Mouse (Mus musculus): ENCODE measurements around the gene Socs1. TPM values are rescaled to one million over a fixed set of nuclear protein-coding genes. Genes with fewer than 3 reads are reported as not detected.

Gene Socs1
- 1.0 and 1.2 TPM in 2 replicates for polyA plus RNA-seq (2015; fragmentation: Nextera tagmentation; extraction: Ambion mirVana)

GRCm38 (mm10) chr16:10785371-10786231, at the start of gene Socs1:
Socs1 (minus strand) TSS chr16:10785536.
- peak; percentile 74 for ATAC-seq (ENCODE audit: insufficient read depth)
- Histone ChIP-seq H3K4me2 (peak within 1 kb of the TSS; percentile 95), H3K36me3 (replicated peaks) (no peaks in the 10 kb centered on the region), H3K27me3 (peaks cover 37% of the 10 kb centered on the region), H3K4me1 (replicated peaks) (peaks cover 38% of the 10 kb centered on the region), H3K4me3 (replicated peaks) (peak within 1 kb of the TSS; percentile 85), H3K9ac (peak within 1 kb of the TSS; percentile 67), H3K9me3 (replicated peaks) (no peaks in the 10 kb centered on the region), H3K27ac (replicated peaks) (peak within 1 kb of the TSS; percentile 81)
- WGBS (ENCODE audit: insufficient replicate concordance) = under 1% methylated on average over 58 of the region's 59 CpGs

- H3K4me1 ChIP-seq (replicated peaks) = peaks cover 49% of the 10 kb centered on the region
- no peak overlapping the region for H3K27ac ChIP-seq (replicated peaks)
- H3K36me3 ChIP-seq (replicated peaks) = no peaks in the 10 kb centered on the region
- peak overlapping the region; percentile 99 for H3K4me2 ChIP-seq
- peak overlapping the region; percentile 76 for H3K9ac ChIP-seq
- 0 out of 2 replicates have a peak, but pooled peaks cover 8% of the 10 kb centered on the region for H3K27me3 ChIP-seq
- 8% methylated on average over 12 of the region's 12 CpGs for WGBS (ENCODE audit: insufficient replicate concordance)
- no peak for ATAC-seq (ENCODE audit: insufficient read depth)
- H3K4me3 ChIP-seq (replicated peaks) = peak overlapping the region; percentile 90
- no peaks in the 10 kb centered on the region for H3K9me3 ChIP-seq (replicated peaks)
Observed at GRCm38 (mm10) chr16:10834542-10834910, 49.2 kb upstream of the Socs1 start.

DNA sequence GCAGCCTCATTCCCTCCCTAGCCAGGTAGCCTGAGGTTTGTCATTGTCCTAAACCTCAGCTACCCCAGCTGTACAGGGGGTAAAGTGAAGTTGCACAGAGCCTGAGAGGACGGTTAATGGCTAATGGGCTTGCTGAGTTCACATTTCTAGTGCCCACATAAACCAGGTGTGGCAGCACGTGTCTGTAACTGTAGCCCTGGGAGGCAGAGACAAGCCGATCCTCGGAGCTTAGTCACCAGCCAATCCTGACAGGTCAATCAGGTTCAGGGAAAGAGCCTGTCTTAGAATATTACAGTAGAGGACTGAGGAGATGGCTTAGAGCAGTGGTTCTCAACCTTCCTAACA, 43.1 kb upstream of the Socs1 start:
- no peak overlapping the region for H3K9ac ChIP-seq
- no peak overlapping the region for H3K4me2 ChIP-seq
- no peak for ATAC-seq (ENCODE audit: insufficient read depth)
- H3K4me3 ChIP-seq (replicated peaks) = no peak overlapping the region
- no peak overlapping the region for H3K27ac ChIP-seq (replicated peaks)
- no peaks in the 10 kb centered on the region for H3K36me3 ChIP-seq (replicated peaks)
- no peaks in the 10 kb centered on the region for H3K9me3 ChIP-seq (replicated peaks)
- H3K27me3 ChIP-seq = 0 out of 2 replicates have a peak, but pooled peaks cover 7% of the 10 kb centered on the region
- 66% methylated on average over 4 of the region's 4 CpGs for WGBS (ENCODE audit: insufficient replicate concordance)
- H3K4me1 ChIP-seq (replicated peaks) = no peaks in the 10 kb centered on the region

DNA sequence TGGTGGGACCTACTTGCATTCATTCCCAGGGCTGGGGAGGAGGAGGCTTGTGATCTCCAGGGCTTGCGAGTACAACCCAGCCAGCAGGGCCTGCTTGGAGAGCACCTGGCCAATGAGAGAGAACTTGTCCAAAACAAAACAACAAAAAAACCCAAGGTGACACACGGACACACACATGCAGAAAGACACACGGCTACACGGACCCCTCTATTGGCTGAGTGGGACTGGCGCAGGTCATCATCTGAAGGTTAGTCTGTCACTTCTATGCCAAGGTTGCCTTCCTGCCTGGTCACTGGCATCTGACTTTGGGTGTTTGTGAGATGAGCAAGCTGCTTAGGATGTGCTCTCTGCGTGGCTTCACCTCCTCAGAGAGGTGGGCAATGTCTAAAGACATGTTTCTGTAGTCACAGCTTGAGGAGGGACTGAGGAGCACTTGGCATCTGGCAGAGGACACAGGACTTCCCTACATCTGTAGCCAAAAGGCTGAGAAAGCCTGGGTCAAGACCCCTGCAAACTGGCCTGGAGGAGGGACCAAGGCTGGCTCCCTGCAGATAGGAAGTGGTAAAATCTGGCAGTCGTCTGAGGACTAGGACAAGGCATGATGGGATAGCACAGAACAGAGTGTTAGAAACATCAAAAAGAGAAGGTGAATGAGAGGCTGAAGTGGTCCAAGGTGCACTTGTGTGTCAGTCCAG, 42.6 kb upstream of the Socs1 start:
- Histone ChIP-seq H3K27ac (replicated peaks) (no peak overlapping the region), H3K9me3 (replicated peaks) (no peaks in the 10 kb centered on the region), H3K9ac (no peak overlapping the region), H3K4me3 (replicated peaks) (no peak overlapping the region), H3K4me2 (no peak overlapping the region), H3K27me3 (0 out of 2 replicates have a peak, but pooled peaks cover 7% of the 10 kb centered on the region), H3K36me3 (replicated peaks) (no peaks in the 10 kb centered on the region), H3K4me1 (replicated peaks) (no peaks in the 10 kb centered on the region)
- ATAC-seq (ENCODE audit: insufficient read depth) = no peak
- 56% methylated on average over 7 of the region's 7 CpGs for WGBS (ENCODE audit: insufficient replicate concordance)

- no peak overlapping the region for H3K9ac ChIP-seq
- no peaks in the 10 kb centered on the region for H3K4me1 ChIP-seq (replicated peaks)
- no peak overlapping the region for H3K4me2 ChIP-seq
- no peak overlapping the region for H3K27ac ChIP-seq (replicated peaks)
- ATAC-seq (ENCODE audit: insufficient read depth) = no peak
- WGBS (ENCODE audit: insufficient replicate concordance) = 64% methylated on average over 9 of the region's 9 CpGs
- no peaks in the 10 kb centered on the region for H3K9me3 ChIP-seq (replicated peaks)
- H3K4me3 ChIP-seq (replicated peaks) = no peak overlapping the region
- H3K36me3 ChIP-seq (replicated peaks) = no peaks in the 10 kb centered on the region
- H3K27me3 ChIP-seq = 0 out of 2 replicates have a peak, but pooled peaks cover 7% of the 10 kb centered on the region
Observed at GRCm38 (mm10) chr16:10827269-10827668, 41.9 kb upstream of the Socs1 start.

DNA sequence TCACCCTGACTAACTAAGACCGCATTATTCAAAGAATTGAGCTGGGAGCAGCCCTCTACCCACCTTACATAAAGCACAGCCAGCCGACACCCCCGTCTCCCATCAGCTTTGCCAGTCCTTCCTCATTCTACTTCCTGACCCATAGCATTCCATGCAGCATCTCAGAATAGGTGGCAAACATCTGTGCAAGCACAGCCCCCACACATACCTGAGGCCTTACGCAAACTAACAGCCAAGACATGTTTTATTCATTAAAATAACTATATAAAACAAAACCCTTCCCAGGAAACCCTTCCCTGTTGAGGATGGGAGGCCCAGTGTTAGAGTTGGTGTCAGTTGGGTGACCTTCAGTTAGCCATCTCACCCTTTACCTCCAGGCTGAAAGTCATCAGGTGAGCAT, 40.5 kb upstream of the Socs1 start:
- WGBS (ENCODE audit: insufficient replicate concordance) = 69% methylated on average over 4 of the region's 4 CpGs
- no peak overlapping the region for H3K4me2 ChIP-seq
- no peaks in the 10 kb centered on the region for H3K9me3 ChIP-seq (replicated peaks)
- no peak for ATAC-seq (ENCODE audit: insufficient read depth)
- H3K27ac ChIP-seq (replicated peaks) = no peak overlapping the region
- no peaks in the 10 kb centered on the region for H3K4me1 ChIP-seq (replicated peaks)
- no peak overlapping the region for H3K9ac ChIP-seq
- peaks cover 7% of the 10 kb centered on the region; the same call in 1 of the 2 replicates for H3K27me3 ChIP-seq
- H3K4me3 ChIP-seq (replicated peaks) = no peak overlapping the region
- H3K36me3 ChIP-seq (replicated peaks) = no peaks in the 10 kb centered on the region

DNA sequence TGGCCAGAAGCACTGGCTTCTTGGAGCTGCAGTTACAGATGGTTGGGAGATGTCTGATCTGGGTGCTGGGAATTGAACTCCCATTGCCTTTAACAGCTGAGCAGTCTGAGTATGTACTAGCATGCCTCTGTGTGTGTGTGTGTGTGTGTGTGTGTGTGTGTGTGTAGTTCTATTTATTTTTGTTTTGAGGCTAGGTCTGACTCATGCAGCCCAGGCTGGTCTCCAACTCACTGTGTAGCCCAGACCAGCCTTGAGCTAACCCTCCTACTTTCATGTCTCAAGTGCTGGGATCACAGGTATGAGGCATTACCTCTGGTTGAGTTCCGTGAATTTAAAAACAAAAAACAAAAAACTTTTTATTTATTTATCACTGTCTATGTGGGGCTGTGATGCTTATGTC, 39.2 kb upstream of the Socs1 start:
- no peak overlapping the region for H3K4me3 ChIP-seq (replicated peaks)
- ATAC-seq (ENCODE audit: insufficient read depth) = no peak
- no peaks in the 10 kb centered on the region for H3K4me1 ChIP-seq (replicated peaks)
- no peak overlapping the region for H3K4me2 ChIP-seq
- H3K27ac ChIP-seq (replicated peaks) = no peak overlapping the region
- H3K36me3 ChIP-seq (replicated peaks) = no peaks in the 10 kb centered on the region
- no peaks in the 10 kb centered on the region for H3K9me3 ChIP-seq (replicated peaks)
- 54% methylated on average over 1 of the region's 1 CpGs for WGBS (ENCODE audit: insufficient replicate concordance)
- no peak overlapping the region for H3K9ac ChIP-seq
- H3K27me3 ChIP-seq = peaks cover 7% of the 10 kb centered on the region; the same call in 1 of the 2 replicates

GRCm38 (mm10) chr16:10821387-10821786, 36.1 kb upstream of the Socs1 start:
- H3K27me3 ChIP-seq = peaks cover 1% of the 10 kb centered on the region; the same call in 1 of the 2 replicates
- no peak overlapping the region for H3K4me2 ChIP-seq
- WGBS (ENCODE audit: insufficient replicate concordance) = 60% methylated on average over 4 of the region's 4 CpGs
- ATAC-seq (ENCODE audit: insufficient read depth) = no peak
- no peak overlapping the region for H3K9ac ChIP-seq
- H3K4me3 ChIP-seq (replicated peaks) = no peak overlapping the region
- no peaks in the 10 kb centered on the region for H3K4me1 ChIP-seq (replicated peaks)
- H3K36me3 ChIP-seq (replicated peaks) = no peaks in the 10 kb centered on the region
- H3K27ac ChIP-seq (replicated peaks) = no peak overlapping the region
- H3K9me3 ChIP-seq (replicated peaks) = no peaks in the 10 kb centered on the region

GRCm38 (mm10) chr16:10819966-10820365, 34.6 kb upstream of the Socs1 start:
- H3K27ac ChIP-seq (replicated peaks) = no peak overlapping the region
- 47% methylated on average over 3 of the region's 3 CpGs for WGBS (ENCODE audit: insufficient replicate concordance)
- no peaks in the 10 kb centered on the region for H3K9me3 ChIP-seq (replicated peaks)
- no peak overlapping the region for H3K4me2 ChIP-seq
- no peaks in the 10 kb centered on the region; the same call in 1 of the 2 replicates for H3K27me3 ChIP-seq
- no peak for ATAC-seq (ENCODE audit: insufficient read depth)
- H3K9ac ChIP-seq = no peak overlapping the region
- peaks cover 2% of the 10 kb centered on the region for H3K4me1 ChIP-seq (replicated peaks)
- no peaks in the 10 kb centered on the region for H3K36me3 ChIP-seq (replicated peaks)
- no peak overlapping the region for H3K4me3 ChIP-seq (replicated peaks)

- no peak for ATAC-seq (ENCODE audit: insufficient read depth)
- 63% methylated on average over 4 of the region's 4 CpGs for WGBS (ENCODE audit: insufficient replicate concordance)
- no peak overlapping the region for H3K9ac ChIP-seq
Observed at GRCm38 (mm10) chr16:10818579-10819135, 33.3 kb upstream of the Socs1 start.

GRCm38 (mm10) chr16:10814864-10815263, 29.5 kb upstream of the Socs1 start:
- peaks cover 8% of the 10 kb centered on the region for H3K4me1 ChIP-seq (replicated peaks)
- no peak for ATAC-seq (ENCODE audit: insufficient read depth)
- H3K27ac ChIP-seq (replicated peaks) = no peak overlapping the region
- WGBS (ENCODE audit: insufficient replicate concordance) = 22% methylated on average over 4 of the region's 4 CpGs
- no peaks in the 10 kb centered on the region for H3K36me3 ChIP-seq (replicated peaks)
- H3K4me3 ChIP-seq (replicated peaks) = no peak overlapping the region
- H3K9ac ChIP-seq = no peak overlapping the region
- no peak overlapping the region for H3K4me2 ChIP-seq
- H3K27me3 ChIP-seq = peaks cover 14% of the 10 kb centered on the region; the same call in 1 of the 2 replicates
- no peaks in the 10 kb centered on the region for H3K9me3 ChIP-seq (replicated peaks)

More at GRCm38 (mm10) chr16:10818579-10819135, 33.3 kb upstream of the Socs1 start:
- peaks cover 8% of the 10 kb centered on the region for H3K4me1 ChIP-seq (replicated peaks)
- no peaks in the 10 kb centered on the region for H3K36me3 ChIP-seq (replicated peaks)
- H3K4me3 ChIP-seq (replicated peaks) = no peak overlapping the region
- no peak overlapping the region for H3K4me2 ChIP-seq
- no peak overlapping the region for H3K27ac ChIP-seq (replicated peaks)
- no peaks in the 10 kb centered on the region; the same call in 1 of the 2 replicates for H3K27me3 ChIP-seq
- no peaks in the 10 kb centered on the region for H3K9me3 ChIP-seq (replicated peaks)
